Mouse (Mus musculus) heart, embryonic 11.5 days (tissue): Measurements from ENCODE around the gene Nfya. TPM values are rescaled to one million over a fixed set of nuclear protein-coding genes. Genes with fewer than 3 reads are reported as not detected.

Experiments used
- ATAC-seq: fragments of 200-750 bp; cut with Nextera tagmentation; replicated peaks from 2 replicates; pipeline ENCODE4 v1.8.0; 2017; ENCODE audit warnings: moderate library complexity; ENCODE audit not compliant: insufficient number of reproducible peaks, low FRiP score, low TSS enrichment
- H3K27ac ChIP-seq: fragments of 300-500 bp; sonication (generic); 2 replicates; pipeline ENCODE4 v1.5.1; 2014; ENCODE audit warnings: mild to moderate bottlenecking, low read depth, low read length
- H3K27me3 ChIP-seq: fragments of 300-500 bp; sonication (generic); 2 replicates; pipeline ENCODE4 v1.6.1; 2014; ENCODE audit warnings: mild to moderate bottlenecking, low read length, mixed read lengths; ENCODE audit not compliant: control insufficient read depth, insufficient read depth
- H3K36me3 ChIP-seq: fragments of 300-500 bp; sonication (generic); 2 replicates; pipeline ENCODE4 v1.6.1; 2014; ENCODE audit warnings: mild to moderate bottlenecking, low read length, moderate library complexity, mixed read lengths; ENCODE audit not compliant: control insufficient read depth, insufficient read depth
- H3K4me1 ChIP-seq: fragments of 300-500 bp; sonication (generic); 2 replicates; pipeline ENCODE4 v1.6.1; 2014; ENCODE audit warnings: low read length; ENCODE audit not compliant: control insufficient read depth, insufficient read depth
- H3K4me2 ChIP-seq: fragments of 300-500 bp; sonication (generic); 2 replicates; pipeline ENCODE4 v1.6.1; 2014; ENCODE audit warnings: mild to moderate bottlenecking, moderate library complexity
- H3K4me3 ChIP-seq: fragments of 300-500 bp; sonication (generic); 2 replicates; pipeline ENCODE4 v1.5.1; 2014; ENCODE audit warnings: low read depth, low read length
- H3K9ac ChIP-seq: fragments of 300-500 bp; sonication (generic); 2 replicates; pipeline ENCODE4 v1.6.1; 2014; ENCODE audit warnings: mild to moderate bottlenecking, low read depth, low read length, moderate library complexity
- H3K9me3 ChIP-seq: fragments of 300-500 bp; sonication (generic); replicated peaks from 2 replicates; pipeline ENCODE4 v1.6.1; 2016; ENCODE audit warnings: low read length; ENCODE audit not compliant: control insufficient read depth
- WGBS: fragments of 180-500 bp; shearing (Covaris S2); extraction: QIAGEN DNeasy Blood & Tissue Kit; methylation state at CpG from one replicate; pipeline ENCODE4 v1.1.7; 2014; ENCODE audit not compliant: insufficient replicate concordance; 5-methylcytosine and 5-hydroxymethylcytosine counted together
- polyA plus RNA-seq: library from polyadenylated mRNA; unstranded; fragments of >200 nt; fragmentation: Nextera tagmentation; extraction: Ambion mirVana; gene quantifications from 2 replicates; pipeline ENCODE4 v1.2.1, GENCODE M21; 2014

Gene Nfya
- polyA plus RNA-seq, 1 experiment from 2014 or later: 19.6 TPM

DNA sequence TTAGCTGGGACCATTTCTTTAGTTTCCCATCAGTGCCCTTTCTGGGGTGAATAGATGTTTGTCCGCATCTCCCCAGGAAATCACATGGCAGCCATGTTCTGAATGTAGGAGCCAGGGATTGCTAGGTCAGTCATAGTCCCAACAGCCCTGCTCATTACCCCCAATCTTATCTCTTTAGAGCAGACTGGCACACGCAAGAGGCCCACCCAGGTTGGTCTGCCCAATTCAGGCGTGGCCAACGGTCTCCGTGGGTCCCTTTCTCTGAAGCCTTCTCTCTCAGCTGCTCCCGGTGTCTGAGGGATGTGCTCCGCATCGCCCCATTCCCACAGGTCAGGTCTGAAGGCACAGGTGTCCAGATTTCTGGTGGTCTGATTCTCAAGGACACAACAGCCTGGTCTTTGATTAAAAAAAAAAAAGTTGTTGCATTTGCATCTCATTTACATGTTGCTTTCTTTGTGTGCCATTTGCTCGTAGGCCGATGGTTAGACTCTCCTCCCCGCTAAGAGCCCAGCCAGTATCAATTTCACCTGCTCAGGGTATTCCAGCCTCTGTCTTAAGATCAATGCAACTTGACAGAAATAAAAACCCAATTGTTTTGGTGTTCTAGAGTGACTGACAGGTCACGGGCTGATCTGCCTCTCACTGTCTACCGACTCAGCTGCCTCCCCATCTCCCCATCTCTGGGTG lies 41.1 kb upstream of the Nfya start:
- Histone ChIP-seq H3K27ac (no peak overlapping the region), H3K4me3 (no peak overlapping the region), H3K9ac (no peak overlapping the region), H3K4me1 (no peaks in the 10 kb centered on the region), H3K9me3 (no peaks in the 10 kb centered on the region), H3K36me3 (no peaks in the 10 kb centered on the region), H3K27me3 (no peaks in the 10 kb centered on the region), H3K4me2 (no peak overlapping the region)
- peak; percentile 58 for ATAC-seq
- 79% methylated on average over 13 of the region's 13 CpGs for whole genome bisulfite sequencing

DNA sequence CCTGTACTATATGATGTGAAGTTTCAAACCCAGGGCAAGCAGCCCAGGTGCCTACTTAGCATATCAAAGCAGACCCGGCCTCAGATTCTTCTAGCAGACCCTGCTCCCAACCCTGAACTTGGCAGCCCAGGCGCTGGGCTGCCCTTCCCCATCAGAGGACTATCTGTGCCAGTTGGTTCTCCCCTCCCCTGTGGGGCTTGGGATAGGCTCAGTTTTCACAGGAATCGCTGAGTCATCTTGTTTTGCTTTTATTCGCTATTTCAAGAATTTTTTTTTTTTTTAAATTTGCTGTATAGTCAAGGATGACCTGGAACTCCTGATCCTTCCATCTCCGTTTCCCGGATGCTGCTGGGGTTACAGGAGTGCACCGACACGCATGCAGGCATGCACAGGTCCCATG lies 38.0 kb upstream of the Nfya start:
- WGBS: 67% methylated on average over 8 of the region's 8 CpGs
- H3K4me2 ChIP-seq: no peak overlapping the region
- H3K27me3 ChIP-seq: no peaks in the 10 kb centered on the region
- H3K27ac ChIP-seq: no peak overlapping the region
- no peaks in the 10 kb centered on the region for H3K4me1 ChIP-seq
- no peak overlapping the region for H3K4me3 ChIP-seq
- no peaks in the 10 kb centered on the region for H3K36me3 ChIP-seq
- no peak for ATAC-seq
- H3K9me3 ChIP-seq: no peaks in the 10 kb centered on the region
- H3K9ac ChIP-seq: no peak overlapping the region

DNA sequence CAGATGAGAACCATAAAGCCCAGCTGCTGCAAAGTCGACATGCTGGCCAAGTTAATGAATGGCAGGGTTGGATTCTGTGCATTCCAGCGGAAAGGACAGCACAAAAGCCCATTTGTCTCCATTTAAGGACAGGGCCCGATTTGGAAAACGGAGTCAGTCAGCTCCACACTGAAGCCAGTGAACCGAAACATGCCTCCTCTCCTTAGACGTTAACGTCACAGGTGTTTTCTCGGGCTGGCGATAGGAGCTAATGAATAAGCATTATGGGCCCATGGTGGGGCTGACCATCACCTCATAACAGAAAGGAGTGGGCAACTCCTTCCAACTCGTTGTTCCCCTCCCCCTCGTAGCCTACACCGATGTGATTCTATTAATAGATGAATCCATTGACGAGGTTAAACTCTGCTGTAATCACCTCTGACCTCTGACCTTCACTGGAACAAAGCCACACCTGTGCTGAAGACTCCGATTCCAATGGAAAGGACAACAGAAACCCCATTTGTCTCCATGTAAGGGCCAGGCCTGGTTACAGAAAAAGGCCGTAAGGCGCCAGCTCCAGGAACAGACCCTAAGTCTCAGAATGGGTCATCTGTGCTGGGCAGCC lies 33.9 kb upstream of the Nfya start:
- ATAC-seq: no peak
- Histone ChIP-seq H3K4me2 (no peak overlapping the region), H3K36me3 (no peaks in the 10 kb centered on the region), H3K9ac (no peak overlapping the region), H3K4me1 (no peaks in the 10 kb centered on the region), H3K27me3 (no peaks in the 10 kb centered on the region), H3K4me3 (no peak overlapping the region), H3K27ac (no peak overlapping the region), H3K9me3 (no peaks in the 10 kb centered on the region)
- WGBS: 74% methylated on average over 16 of the region's 16 CpGs

DNA sequence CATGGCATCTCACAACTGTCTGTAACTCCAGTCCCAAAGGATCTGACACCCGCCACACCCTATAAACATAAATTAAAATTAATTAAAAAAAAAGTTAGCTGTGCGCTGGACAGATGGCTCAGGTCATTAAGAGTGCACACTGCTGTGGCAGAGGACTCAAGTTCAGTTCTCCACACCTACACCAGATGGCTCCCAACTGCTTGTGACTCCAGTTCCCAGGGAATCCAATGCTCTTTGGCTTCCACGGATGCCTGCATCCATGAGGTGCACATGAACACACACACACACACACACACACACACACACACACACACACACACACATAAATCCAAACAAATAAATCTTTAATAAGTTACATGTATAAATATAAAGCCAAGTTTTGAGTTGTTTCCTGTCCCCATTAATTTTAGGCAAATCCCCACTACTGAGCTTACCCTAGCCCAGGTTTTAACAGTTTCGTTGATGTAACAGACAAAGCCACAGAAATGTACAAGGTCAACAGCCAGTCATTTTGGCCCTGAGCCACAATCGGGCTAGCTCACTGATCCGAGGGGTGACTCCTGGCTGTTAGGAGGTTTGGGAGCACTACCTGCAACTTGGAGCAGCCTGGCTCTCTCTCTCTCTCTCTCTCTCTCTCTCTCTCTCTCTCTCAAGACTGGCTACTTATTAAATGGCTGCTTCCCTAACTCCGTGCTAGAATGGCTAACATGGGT lies 33.2 kb upstream of the Nfya start:
- Histone ChIP-seq H3K4me3 (no peak overlapping the region), H3K27ac (no peak overlapping the region)

DNA sequence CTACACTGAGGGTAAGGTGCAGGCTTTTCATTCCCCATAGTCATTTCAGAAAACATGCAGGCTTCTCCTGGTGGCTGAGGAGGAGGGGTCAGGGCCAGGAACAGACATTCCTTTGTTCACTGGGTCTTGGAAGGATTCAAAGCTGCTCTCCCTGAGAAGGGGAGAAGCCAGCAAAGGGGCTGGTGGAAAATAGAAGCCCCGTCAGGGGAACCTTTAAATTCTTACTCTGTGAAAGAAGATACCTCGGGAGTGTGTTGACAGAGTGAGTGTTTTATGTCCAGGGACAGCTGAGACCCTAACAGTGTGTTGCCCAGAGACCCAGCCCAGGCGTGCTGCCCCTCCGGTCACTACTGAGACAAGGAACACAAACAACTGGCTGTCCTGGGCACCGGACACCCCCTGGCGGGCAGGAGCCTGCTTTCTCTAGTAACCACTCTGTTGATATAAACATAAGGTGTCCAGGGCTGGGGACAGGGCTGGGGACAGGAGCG lies 27.8 kb upstream of the Nfya start:
- WGBS: 21% methylated on average over 7 of the region's 7 CpGs
- Histone ChIP-seq H3K27ac (peak overlapping the region; percentile 96), H3K9me3 (no peaks in the 10 kb centered on the region), H3K4me3 (no peak overlapping the region), H3K4me1 (peaks cover 30% of the 10 kb centered on the region), H3K27me3 (no peaks in the 10 kb centered on the region), H3K4me2 (peak overlapping the region; percentile 17; the same call in 1 of the 2 replicates), H3K9ac (no peak overlapping the region), H3K36me3 (no peaks in the 10 kb centered on the region)
- ATAC-seq: 0 out of 2 replicates have a peak, but pooled peaks have one; percentile 26

More for the DNA sequence above, 33.2 kb upstream of the Nfya start:
- Histone ChIP-seq H3K4me1 (peaks cover 3% of the 10 kb centered on the region; the same call in 1 of the 2 replicates), H3K27me3 (no peaks in the 10 kb centered on the region), H3K9ac (no peak overlapping the region), H3K36me3 (no peaks in the 10 kb centered on the region), H3K4me2 (no peak overlapping the region), H3K9me3 (no peaks in the 10 kb centered on the region)
- no peak for ATAC-seq
- WGBS: 74% methylated on average over 7 of the region's 7 CpGs

DNA sequence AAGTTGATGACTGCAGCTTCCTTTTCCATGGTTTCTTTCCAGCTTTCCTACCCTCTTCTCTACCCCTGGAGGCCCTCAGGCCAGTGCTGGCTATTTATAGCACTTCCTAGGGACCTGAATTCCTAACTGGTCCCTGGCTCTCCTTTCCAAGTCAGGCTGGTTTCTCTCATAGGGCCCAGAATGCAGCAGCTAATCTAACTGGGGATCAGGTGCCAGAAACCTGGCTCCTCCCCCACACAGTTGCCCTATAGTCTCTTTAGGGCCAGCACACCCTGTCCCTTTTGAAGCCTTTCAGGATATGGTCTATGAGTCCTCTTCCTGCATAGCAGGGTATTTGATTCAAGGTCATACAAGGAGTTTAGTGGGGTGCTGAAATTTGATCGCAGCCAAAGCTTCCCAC lies 26.8 kb upstream of the Nfya start:
- Histone ChIP-seq H3K4me1 (peaks cover 30% of the 10 kb centered on the region), H3K4me2 (peak overlapping the region; percentile 9; the same call in 1 of the 2 replicates), H3K27me3 (no peaks in the 10 kb centered on the region), H3K36me3 (no peaks in the 10 kb centered on the region), H3K27ac (peak overlapping the region; percentile 96), H3K9ac (no peak overlapping the region), H3K4me3 (no peak overlapping the region), H3K9me3 (no peaks in the 10 kb centered on the region)
- no peak; the same call in 1 of the 2 replicates for ATAC-seq
- WGBS: 46% methylated on average over 1 of the region's 1 CpGs

DNA sequence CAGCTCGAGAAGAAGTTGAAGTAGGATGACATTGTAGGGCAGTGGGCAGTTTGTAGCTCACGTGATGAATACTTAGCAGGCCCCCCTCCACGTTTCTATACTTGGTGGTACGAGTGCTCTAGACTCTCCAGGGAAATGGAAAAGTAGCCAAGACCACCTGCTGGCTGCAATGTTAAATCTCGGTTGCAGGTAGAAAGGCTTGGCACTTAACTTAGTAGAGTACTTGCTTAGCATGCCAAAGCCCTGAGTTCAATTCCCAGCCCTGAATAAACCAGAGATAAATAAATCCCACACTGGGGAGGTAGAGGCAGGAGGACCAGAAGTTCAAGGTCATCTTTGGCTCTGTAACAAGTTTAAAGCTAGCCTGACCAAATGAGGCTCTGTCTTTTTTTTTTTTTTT lies 24.8 kb upstream of the Nfya start:
- Histone ChIP-seq H3K27ac (no peak overlapping the region), H3K9me3 (no peaks in the 10 kb centered on the region), H3K9ac (no peak overlapping the region), H3K4me2 (no peak overlapping the region), H3K27me3 (no peaks in the 10 kb centered on the region), H3K4me3 (no peak overlapping the region), H3K36me3 (no peaks in the 10 kb centered on the region), H3K4me1 (peaks cover 37% of the 10 kb centered on the region)
- no peak for ATAC-seq
- WGBS: 69% methylated on average over 5 of the region's 5 CpGs

DNA sequence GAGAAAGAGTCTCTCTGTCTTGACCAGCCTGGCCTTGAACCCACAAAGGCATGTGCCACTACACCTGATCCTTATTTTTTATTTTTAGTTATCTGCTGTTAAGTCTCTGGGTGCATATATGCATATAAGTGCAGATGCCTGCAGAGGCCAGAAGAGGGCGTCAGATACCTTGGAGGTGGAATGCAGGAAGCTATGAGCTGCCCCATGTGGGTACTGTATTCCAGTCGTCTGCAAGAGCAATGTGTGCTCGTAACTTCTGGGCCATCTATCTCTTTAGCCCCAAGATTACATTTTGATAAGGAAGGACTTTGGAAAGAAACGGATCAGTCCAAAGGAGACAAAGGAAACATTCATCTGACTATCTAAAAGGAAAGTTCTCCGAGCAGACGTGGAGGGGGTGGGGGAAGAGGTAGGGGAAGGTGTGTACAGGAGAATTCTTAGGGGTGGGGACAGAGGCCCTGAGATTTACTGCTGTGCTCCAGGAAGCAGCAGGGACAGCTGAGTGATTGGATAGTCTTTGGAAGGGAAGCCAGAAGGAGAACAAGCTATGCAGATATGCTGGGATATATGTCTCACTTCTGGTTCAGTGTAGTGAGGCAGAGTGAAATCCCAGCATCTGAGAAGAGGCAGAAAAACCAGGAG lies 24.1 kb upstream of the Nfya start:
- ATAC-seq: no peak
- WGBS: 45% methylated on average over 6 of the region's 6 CpGs
- no peaks in the 10 kb centered on the region for H3K9me3 ChIP-seq
- no peak overlapping the region for H3K4me3 ChIP-seq
- H3K4me2 ChIP-seq: no peak overlapping the region
- H3K36me3 ChIP-seq: no peaks in the 10 kb centered on the region
- no peaks in the 10 kb centered on the region for H3K27me3 ChIP-seq
- H3K27ac ChIP-seq: no peak overlapping the region
- no peak overlapping the region for H3K9ac ChIP-seq
- peaks cover 44% of the 10 kb centered on the region for H3K4me1 ChIP-seq
